Mouse (Mus musculus): Measurements from ENCODE around the gene Daam2. TPM values are rescaled to one million over a fixed set of nuclear protein-coding genes. Genes with fewer than 3 reads are reported as not detected.

Daam2 gene
- polyA plus RNA-seq, 1 experiment = 1.5 TPM

- H3K27me3 ChIP-seq (ENCODE audit: control insufficient read depth, insufficient read depth, insufficient read length) = no peaks in the 10 kb centered on the region
- H3ac ChIP-seq (ENCODE audit: control insufficient read depth, insufficient read length, low read depth) = no peak overlapping the region
- no peaks in the 10 kb centered on the region for H3K79me2 ChIP-seq (ENCODE audit: control insufficient read depth, insufficient read depth)
- no peaks in the 10 kb centered on the region for H3K36me3 ChIP-seq (ENCODE audit: control insufficient read depth, insufficient read depth)
- no peaks in the 10 kb centered on the region for H3K79me3 ChIP-seq (ENCODE audit: low read depth)
- H3K4me3 ChIP-seq (ENCODE audit: insufficient read depth, poor library complexity, severe bottlenecking) = no peak overlapping the region
- TF ChIP-seq CEBPB (IDR thresholded peaks at IDR 0.05; ENCODE audit: low read depth) = no peak
- no peak for TF ChIP-seq FOSL1 (IDR thresholded peaks at IDR 0.05; ENCODE audit: insufficient read depth, low read length, poor library complexity, severe bottlenecking)
- no peak for TF ChIP-seq USF1 (IDR thresholded peaks at IDR 0.05; ENCODE audit: low read depth)
- no peak for TF ChIP-seq CTCF (IDR thresholded peaks at IDR 0.05; ENCODE audit: control insufficient read depth, insufficient read depth, insufficient read length)
- no peak for TF ChIP-seq MYOD1 (IDR thresholded peaks at IDR 0.05; ENCODE audit: control insufficient read depth, insufficient read length, low read depth)
- TF ChIP-seq MAX (IDR thresholded peaks at IDR 0.05) = no peak
- TF ChIP-seq MYOG (IDR thresholded peaks at IDR 0.05; ENCODE audit: control insufficient read depth, extremely low read depth, insufficient read length) = no peak
These were observed 150.6 kb downstream of the Daam2 start for GRCm38 (mm10) chr17:49413554-49413953.

DNA sequence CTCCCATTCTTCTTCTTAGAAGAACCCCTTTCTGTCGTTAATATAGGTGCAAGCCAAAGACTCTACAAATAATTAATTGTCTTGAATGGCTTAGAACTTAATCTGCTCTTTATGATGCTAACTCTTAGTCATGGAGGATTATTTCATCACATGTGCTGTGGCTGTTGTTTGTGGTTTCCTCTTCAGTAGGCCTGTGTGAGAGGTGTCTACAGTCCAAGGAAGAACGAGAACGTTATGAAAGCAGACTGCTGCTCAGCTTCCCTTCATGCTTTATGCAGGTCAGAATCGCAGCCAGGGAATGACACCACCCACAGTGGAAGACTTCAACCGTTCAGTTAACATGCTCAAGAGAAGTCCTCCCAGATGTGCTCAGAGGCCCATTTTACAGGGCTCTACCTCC, 151.2 kb downstream of the Daam2 start:
- no peaks in the 10 kb centered on the region for H3K79me2 ChIP-seq (ENCODE audit: control insufficient read depth, insufficient read depth)
- H3K27me3 ChIP-seq (ENCODE audit: control insufficient read depth, insufficient read depth, insufficient read length) = peaks cover 3% of the 10 kb centered on the region
- H3K36me3 ChIP-seq (ENCODE audit: control insufficient read depth, insufficient read depth) = no peaks in the 10 kb centered on the region
- H3K79me3 ChIP-seq (ENCODE audit: low read depth) = no peaks in the 10 kb centered on the region
- no peak overlapping the region for H3K4me3 ChIP-seq (ENCODE audit: insufficient read depth, poor library complexity, severe bottlenecking)
- H3ac ChIP-seq (ENCODE audit: control insufficient read depth, insufficient read length, low read depth) = no peak overlapping the region
- TF ChIP-seq MAX (IDR thresholded peaks at IDR 0.05) (no peak), CEBPB (IDR thresholded peaks at IDR 0.05; ENCODE audit: low read depth) (no peak), FOSL1 (IDR thresholded peaks at IDR 0.05; ENCODE audit: insufficient read depth, low read length, poor library complexity, severe bottlenecking) (no peak), CTCF (IDR thresholded peaks at IDR 0.05; ENCODE audit: control insufficient read depth, insufficient read depth, insufficient read length) (no peak), MYOD1 (IDR thresholded peaks at IDR 0.05; ENCODE audit: control insufficient read depth, insufficient read length, low read depth) (no peak), USF1 (IDR thresholded peaks at IDR 0.05; ENCODE audit: low read depth) (no peak)

Other genes with a start within 250 kb of the Daam2 start
- 13.7 TPM for gene Mocs1, start 136.0 kb downstream of the Daam2 start, polyA plus RNA-seq (2012; fragmentation: generic; extraction: Trizol)
- gene Kif6, start 50.8 kb upstream of the Daam2 start, polyA plus RNA-seq (2012; fragmentation: generic; extraction: Trizol) = 0.27 TPM

Data from C2C12 (cell line).